Mouse (Mus musculus) CD4-positive, CD25-positive, alpha-beta regulatory T cell, adult 9 weeks (primary cell): ENCODE measurements around the gene Aldh3b1. TPM values are rescaled to one million over a fixed set of nuclear protein-coding genes. Genes with fewer than 3 reads are reported as not detected.

Experiments used
- polyA plus RNA-seq: library from polyadenylated mRNA; unstranded; fragments of 100-300 nt; shearing (Covaris generic); gene quantifications from one replicate; pipeline ENCODE4 v1.2.1, GENCODE M21; 2017

Gene Aldh3b1
- 0.29 TPM for polyA plus RNA-seq

DNA sequence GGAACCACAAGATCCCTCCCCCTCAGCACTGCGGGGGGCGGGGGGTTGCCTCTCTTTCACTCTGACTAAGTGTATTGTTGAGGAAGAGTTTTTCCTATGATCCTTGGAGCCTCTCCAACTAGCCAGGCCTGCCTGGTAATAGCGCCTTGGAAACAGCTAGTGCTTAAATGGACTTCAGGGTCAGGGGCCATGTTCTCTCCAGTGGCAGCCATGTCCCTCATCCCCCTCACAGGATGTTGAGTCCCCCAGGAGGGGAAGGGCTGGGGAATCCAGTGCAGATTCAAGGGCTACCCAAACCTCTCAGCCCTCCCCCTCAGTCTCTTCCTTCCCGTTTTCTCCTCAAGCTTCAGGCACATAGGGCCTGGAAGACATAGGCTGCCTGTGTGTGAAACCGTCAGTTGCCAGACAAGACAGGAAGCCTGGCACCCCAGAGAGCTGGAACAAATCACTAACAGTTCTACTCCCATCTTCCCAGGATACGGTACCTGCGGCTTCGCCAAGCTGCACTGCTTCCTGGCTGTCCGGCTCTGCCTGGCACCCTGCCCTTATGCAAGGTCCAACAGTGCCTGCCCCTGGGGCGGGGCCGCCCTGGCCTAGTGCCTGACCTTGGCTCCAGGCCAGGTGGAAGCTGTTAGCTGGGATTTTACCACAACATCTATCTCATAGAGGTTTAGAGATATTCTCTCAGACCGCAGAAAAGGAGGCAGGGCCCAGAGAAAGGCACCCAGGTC, at the start of gene Aldh3b1:
TSS of gene Aldh3b1 (minus strand) at position 598 of the 731 bp plus-strand sequence.

DNA sequence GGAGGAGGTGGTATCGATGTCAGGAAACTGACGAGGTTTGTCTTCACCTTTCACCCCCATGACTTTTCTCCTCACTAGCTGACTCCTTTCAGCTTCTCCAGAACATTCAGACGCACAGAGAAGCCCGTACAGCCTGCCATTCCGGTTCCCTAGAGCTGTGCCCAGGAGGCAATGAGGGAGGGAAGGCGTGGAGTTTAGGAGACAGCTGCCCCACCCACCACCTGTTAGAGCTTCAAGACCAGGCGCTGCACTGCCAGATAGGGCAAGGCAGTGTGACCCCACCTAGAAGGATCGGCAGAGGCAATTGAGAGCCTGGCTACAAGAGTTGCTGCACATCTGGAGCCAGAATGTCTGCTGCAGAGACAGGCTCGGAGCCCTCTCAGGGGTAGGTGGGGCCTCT, 42.6 kb upstream of the Aldh3b1 start, which contains the start of gene Aldh3b2:
TSS of gene Aldh3b2 (plus strand) at position 100 of the 400 bp plus-strand sequence.

DNA sequence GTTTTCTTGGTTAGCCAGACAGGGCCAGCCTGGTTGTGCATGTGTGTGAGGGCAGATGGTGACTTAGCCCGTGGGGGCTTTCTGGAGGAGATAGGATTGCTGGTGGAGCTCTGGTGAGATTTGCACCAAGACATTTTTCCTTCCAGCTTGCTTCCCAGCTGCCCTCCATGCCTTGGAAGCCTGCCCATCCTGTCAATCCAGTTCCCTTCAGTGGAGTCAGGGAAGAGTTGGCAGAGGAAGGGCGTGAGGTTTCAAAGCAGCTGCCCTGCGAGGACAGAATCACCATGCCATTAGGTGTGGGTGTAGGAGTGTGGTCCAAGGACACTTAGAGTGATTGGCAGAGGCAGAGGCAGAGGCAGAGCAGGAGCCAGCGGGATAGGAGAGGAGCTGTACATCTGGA, 28.9 kb upstream of the Aldh3b1 start, which contains the start of gene Aldh3b3:
TSS of gene Aldh3b3 (plus strand) at position 176 of the 400 bp plus-strand sequence.

DNA sequence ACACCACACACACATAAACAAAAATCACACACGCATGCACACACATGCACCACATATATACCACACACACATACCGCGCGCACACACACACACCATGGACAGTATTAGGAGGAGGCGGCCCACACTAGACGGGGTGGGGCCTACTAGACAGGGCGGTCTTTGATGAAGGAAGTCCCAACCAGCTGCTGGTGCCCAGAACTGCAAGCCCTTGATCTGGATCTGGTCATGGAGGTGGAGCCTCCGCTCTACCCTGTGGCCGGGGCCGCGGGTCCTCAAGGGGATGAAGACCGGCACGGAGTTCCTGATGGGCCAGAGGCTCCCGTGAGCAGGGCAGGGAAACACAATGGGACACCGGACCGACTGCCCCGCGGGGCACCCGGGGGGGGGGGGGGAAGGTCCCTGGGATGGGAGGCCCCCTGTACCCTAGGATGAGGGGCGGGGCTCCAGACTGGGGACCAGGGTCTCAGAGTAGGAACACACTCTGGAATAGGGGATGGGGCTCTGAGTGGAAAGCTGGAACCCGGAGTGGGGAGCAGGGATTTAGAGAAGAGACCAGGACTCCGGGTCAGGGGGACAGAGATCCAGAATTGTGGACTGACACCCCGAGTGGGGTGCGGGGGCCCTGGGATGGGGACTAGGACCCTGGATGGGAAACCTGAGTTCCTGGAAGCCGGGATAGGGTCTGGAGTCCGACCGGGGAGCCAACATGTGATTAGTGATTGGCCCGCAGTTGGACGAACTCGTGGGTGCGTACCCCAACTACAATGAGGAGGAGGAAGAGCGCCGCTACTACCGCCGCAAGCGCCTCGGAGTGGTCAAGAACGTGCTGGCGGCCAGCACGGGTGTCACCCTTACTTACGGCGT, 5.7 kb upstream of the Aldh3b1 start, which contains the start of gene Unc93b1:
TSS of gene Unc93b1 (plus strand) at position 155 of the 864 bp plus-strand sequence.

DNA sequence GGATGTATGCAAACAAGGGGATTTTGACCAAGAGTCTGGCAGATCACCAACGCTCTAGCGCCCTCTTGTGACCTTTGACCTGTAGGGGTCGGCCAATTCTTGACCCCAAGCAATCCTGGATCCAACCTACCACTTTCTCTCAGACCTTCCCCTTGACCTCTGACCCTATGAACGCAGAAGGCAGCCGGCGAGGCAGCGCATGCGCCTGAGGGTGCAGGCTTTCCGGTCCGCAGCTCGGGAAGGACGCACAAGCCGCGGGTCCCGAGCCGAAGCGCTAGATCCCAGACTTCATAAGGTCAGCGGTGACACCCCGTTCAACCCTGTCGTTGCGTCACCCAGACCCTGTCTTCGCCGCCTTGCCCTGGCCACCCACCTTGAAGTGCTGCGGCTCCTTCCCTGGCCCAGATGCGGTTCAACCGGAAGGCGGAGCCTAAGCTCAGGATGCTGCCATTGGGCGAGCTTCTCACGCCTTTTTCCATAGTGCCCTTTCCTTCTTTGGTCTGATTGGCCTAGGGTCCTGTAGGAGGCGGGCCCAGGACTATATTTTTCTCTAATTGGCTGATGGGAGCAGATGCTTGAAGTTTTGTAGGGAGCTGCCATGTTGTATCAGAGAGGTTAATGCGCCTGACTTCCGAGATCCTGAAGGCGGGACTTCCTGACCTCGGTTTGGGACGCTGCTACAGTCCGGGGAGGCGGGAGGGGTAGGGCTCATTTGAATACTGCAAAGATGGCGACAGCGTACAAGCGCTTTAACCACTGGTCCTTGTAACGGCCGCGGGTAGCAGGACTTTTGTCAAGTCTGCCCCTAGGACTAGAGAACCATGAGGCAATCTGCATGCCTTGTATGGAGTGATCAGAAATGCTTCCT, 17.0 kb downstream of the Aldh3b1 start, which contains the start of gene Ndufs8:
TSS of gene Ndufs8 (minus strand) at position 438 of the 868 bp plus-strand sequence.

DNA sequence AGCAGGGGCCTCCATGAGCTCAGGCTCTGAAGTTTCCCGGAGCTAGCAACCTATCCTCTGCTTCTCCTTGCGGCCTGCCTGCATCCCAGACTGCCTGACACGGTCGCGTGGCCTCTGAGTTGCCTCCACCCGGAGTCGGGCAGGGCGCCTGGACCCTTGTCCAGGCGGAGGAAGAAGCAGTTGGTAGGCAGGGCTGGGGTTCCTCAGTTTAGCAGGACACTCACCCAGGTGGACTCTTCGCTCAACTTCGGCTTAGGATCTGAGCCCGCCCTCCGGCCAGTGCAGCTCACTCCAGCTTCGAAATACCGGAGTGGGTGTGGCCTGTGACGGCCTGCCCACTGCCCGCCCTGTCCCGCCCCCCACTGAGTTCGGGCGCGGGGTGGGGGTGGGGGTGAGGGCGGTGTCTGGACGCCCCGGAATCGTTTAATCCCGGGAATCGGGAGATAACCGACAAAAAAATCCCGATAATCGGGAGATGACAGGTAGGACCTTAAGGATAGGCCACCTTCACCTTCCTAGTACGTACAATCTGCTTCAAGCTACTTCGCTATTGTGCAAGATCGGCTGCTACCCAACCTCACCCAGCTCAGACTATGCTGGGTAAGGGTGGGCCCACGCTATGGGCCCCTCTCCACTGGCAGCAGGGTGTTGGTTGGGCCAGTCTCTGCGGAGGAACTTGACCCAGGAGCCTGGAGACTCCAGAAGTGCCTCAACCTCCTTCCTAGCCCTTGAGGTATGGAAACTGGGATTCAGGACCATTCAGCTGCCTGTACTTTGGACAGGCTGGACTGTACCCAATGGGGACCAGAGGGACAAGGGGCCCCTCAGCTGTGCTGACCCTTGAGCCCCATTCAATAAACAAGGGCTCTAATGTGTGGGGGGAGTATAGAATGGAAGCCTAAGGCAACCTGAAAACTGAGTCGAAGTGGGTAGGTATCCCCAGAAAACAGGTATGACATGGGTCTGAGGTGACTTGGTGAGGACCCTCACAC, 22.5 kb downstream of the Aldh3b1 start, which contains the start of gene Tcirg1:
TSS of gene Tcirg1 (minus strand) at position 339 of the 992 bp plus-strand sequence.

Other genes with a start within 250 kb of the Aldh3b1 start
- gene Lrp5, start 243.2 kb downstream of the Aldh3b1 start, polyA plus RNA-seq, result 0.04 TPM
- 7.1 TPM for gene 1810055G02Rik, start 221.5 kb downstream of the Aldh3b1 start, polyA plus RNA-seq
- gene Kmt5b, start 162.4 kb downstream of the Aldh3b1 start, polyA plus RNA-seq, result 33.8 TPM
- 2.1 TPM for gene Chka, start 78.0 kb downstream of the Aldh3b1 start, polyA plus RNA-seq
- gene Tcirg1, start 22.7 kb downstream of the Aldh3b1 start, polyA plus RNA-seq, result 63.1 TPM
- 259 TPM for gene Ndufs8, start 17.0 kb downstream of the Aldh3b1 start, polyA plus RNA-seq
- 47.5 TPM for gene Unc93b1, start 5.4 kb upstream of the Aldh3b1 start, polyA plus RNA-seq
- not detected for gene Aldh3b3, start 28.8 kb upstream of the Aldh3b1 start, polyA plus RNA-seq
- not detected for gene Aldh3b2, start 42.5 kb upstream of the Aldh3b1 start, polyA plus RNA-seq
- 0.71 TPM for gene Acy3, start 56.8 kb upstream of the Aldh3b1 start, polyA plus RNA-seq
- gene Tbx10, start 62.9 kb upstream of the Aldh3b1 start, polyA plus RNA-seq, result not detected
- 9.1 TPM for gene Nudt8, start 70.8 kb upstream of the Aldh3b1 start, polyA plus RNA-seq
- gene Gm49405, start 70.8 kb upstream of the Aldh3b1 start, polyA plus RNA-seq, result 1.4 TPM
- gene Doc2g, start 73.5 kb upstream of the Aldh3b1 start, polyA plus RNA-seq, result 2.1 TPM
- gene Ndufv1, start 83.0 kb upstream of the Aldh3b1 start, polyA plus RNA-seq, result 169 TPM
- 708 TPM for gene Gstp1, start 108.2 kb upstream of the Aldh3b1 start, polyA plus RNA-seq
- 3.2 TPM for gene Gstp2, start 116.2 kb upstream of the Aldh3b1 start, polyA plus RNA-seq
- 149 TPM for gene Gstp3, start 129.8 kb upstream of the Aldh3b1 start, polyA plus RNA-seq
- not detected for gene Cabp2, start 151.8 kb upstream of the Aldh3b1 start, polyA plus RNA-seq
- 1,029 TPM for gene Cdk2ap2, start 167.4 kb upstream of the Aldh3b1 start, polyA plus RNA-seq
- 346 TPM for gene Pitpnm1, start 170.2 kb upstream of the Aldh3b1 start, polyA plus RNA-seq
- 228 TPM for gene Aip, start 196.1 kb upstream of the Aldh3b1 start, polyA plus RNA-seq
- gene Gpr152, start 210.0 kb upstream of the Aldh3b1 start, polyA plus RNA-seq, result not detected
- 0.38 TPM for gene Cabp4, start 214.2 kb upstream of the Aldh3b1 start, polyA plus RNA-seq
- gene Coro1b, start 218.8 kb upstream of the Aldh3b1 start, polyA plus RNA-seq, result 424 TPM
- gene Ptprcap, start 223.8 kb upstream of the Aldh3b1 start, polyA plus RNA-seq, result 1,706 TPM
- 58.8 TPM for gene Rps6kb2, start 233.5 kb upstream of the Aldh3b1 start, polyA plus RNA-seq
- gene Carns1, start 245.7 kb upstream of the Aldh3b1 start, polyA plus RNA-seq, result 11.0 TPM